Mouse (Mus musculus) forebrain, embryonic 13.5 days (tissue): ENCODE measurements at regions not wholly inside any gene's neighbourhood (a gene's known extent, or its start where the extent isn't known, plus 50 kb on each side); places are given as distances from the start of the nearest gene placed in this dataset.

Source experiments
- ATAC-seq: fragments of 200-750 bp; cut with Nextera tagmentation; 2 replicates; pipeline ENCODE4 v1.8.0; 2017
- H3K27ac ChIP-seq: fragments of 300-500 bp; sonication (generic); 2 replicates; pipeline ENCODE4 v1.5.1; 2015; ENCODE audit warnings: inconsistent platforms, mild to moderate bottlenecking, moderate library complexity
- H3K27me3 ChIP-seq: fragments of 300-500 bp; sonication (generic); 2 replicates; pipeline ENCODE4 v1.6.1; 2015; ENCODE audit warnings: mild to moderate bottlenecking, inconsistent platforms
- H3K36me3 ChIP-seq: fragments of 300-500 bp; sonication (generic); 2 replicates; pipeline ENCODE4 v1.6.1; 2015; ENCODE audit warnings: mild to moderate bottlenecking, inconsistent platforms; ENCODE audit not compliant: poor library complexity, severe bottlenecking
- H3K4me1 ChIP-seq: fragments of 300-500 bp; sonication (generic); 2 replicates; pipeline ENCODE4 v1.6.1; 2015; ENCODE audit warnings: inconsistent platforms
- H3K4me2 ChIP-seq: fragments of 300-500 bp; sonication (generic); 2 replicates; pipeline ENCODE4 v1.6.1; 2015; ENCODE audit warnings: inconsistent platforms, mild to moderate bottlenecking, moderate library complexity
- H3K4me3 ChIP-seq: fragments of 300-500 bp; sonication (generic); 2 replicates; pipeline ENCODE4 v1.5.1; 2015; ENCODE audit warnings: mild to moderate bottlenecking, inconsistent platforms
- H3K9ac ChIP-seq: fragments of 300-500 bp; sonication (generic); 2 replicates; pipeline ENCODE4 v1.6.1; 2015; ENCODE audit warnings: mild to moderate bottlenecking, inconsistent platforms
- H3K9me3 ChIP-seq: fragments of 300-500 bp; sonication (generic); replicated peaks from 2 replicates; pipeline ENCODE4 v1.6.1; 2016; ENCODE audit warnings: inconsistent platforms
- WGBS: fragments of 180-500 bp; shearing (Covaris S2); methylation state at CpG from one replicate; pipeline ENCODE4 v1.1.7; 2015; 5-methylcytosine and 5-hydroxymethylcytosine counted together

DNA sequence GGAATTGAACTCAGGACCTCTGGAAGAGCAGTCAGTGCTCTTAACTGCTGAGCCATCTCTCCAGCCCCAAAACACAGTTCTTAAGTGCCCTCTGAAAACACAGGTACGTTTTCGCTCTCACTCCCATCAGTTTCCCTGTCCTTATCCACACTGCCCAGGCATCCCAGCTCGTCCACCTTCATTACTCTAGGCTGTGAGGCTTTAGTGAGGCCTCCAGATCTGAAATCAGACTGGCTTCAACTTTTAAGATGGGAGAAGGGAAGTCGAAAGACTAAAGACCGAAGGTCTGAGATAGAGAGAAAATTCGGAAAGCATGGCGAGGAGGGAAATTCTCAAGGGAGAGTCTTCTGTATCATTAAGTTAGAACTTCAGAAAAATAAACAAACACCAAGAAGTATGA is 54.8 kb upstream of the Tet2 start:
- Histone ChIP-seq H3K27ac (no peak overlapping the region), H3K9me3 (no peaks in the 10 kb centered on the region), H3K4me1 (peaks cover 15% of the 10 kb centered on the region), H3K27me3 (no peaks in the 10 kb centered on the region), H3K36me3 (no peaks in the 10 kb centered on the region), H3K4me3 (no peak overlapping the region), H3K4me2 (no peak overlapping the region), H3K9ac (no peak overlapping the region)
- 92% methylated on average over 7 of the region's 7 CpGs for WGBS
- ATAC-seq, result no peak

DNA sequence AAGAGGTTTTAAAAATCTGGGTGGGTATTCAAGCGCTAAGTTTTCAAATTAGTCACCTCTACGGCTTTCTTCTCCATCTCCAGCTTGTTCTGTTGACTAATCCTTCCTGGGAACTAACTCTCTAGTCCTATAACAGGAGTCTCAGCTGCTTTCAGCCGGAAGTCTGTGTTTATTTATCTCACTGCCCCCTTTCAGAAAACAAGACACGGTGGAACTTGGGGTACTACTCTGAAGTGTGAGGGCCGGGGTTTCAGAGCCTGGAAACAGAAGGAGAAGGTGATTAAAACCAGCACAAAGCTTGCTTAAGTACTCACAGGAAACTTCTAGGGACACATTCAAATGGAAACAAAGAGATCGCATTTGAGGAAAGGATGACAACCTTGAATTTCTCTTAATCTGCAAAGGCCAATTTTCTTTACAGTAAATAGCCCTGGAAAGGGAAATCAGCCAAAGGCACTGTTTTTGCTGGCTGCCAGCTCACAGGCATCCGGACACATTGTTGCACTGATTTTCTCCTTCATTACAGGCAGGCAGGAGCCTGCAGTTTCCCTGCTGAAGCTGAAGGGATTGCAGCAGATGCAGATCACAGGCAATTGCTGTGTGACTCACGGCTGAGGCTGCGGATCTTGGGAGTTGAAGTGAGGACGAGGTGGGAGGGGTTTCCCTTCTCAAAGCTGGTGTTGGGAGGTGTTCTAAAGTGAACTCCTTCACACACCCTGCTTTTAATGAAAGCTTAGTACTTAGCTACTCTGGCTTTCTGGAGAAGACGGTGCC is 55.7 kb upstream of the Tet2 start:
- no peaks in the 10 kb centered on the region for H3K9me3 ChIP-seq
- 11% methylated on average over 11 of the region's 11 CpGs for WGBS
- peak overlapping the region; percentile 52 for H3K27ac ChIP-seq
- 0 out of 2 replicates have a peak overlapping the region, but pooled peaks have one; percentile 34 for H3K9ac ChIP-seq
- no peaks in the 10 kb centered on the region for H3K27me3 ChIP-seq
- H3K36me3 ChIP-seq, result no peaks in the 10 kb centered on the region
- H3K4me2 ChIP-seq, result peak overlapping the region; percentile 38
- peaks cover 15% of the 10 kb centered on the region for H3K4me1 ChIP-seq
- no peak overlapping the region for H3K4me3 ChIP-seq
- ATAC-seq, result peak; percentile 88

DNA sequence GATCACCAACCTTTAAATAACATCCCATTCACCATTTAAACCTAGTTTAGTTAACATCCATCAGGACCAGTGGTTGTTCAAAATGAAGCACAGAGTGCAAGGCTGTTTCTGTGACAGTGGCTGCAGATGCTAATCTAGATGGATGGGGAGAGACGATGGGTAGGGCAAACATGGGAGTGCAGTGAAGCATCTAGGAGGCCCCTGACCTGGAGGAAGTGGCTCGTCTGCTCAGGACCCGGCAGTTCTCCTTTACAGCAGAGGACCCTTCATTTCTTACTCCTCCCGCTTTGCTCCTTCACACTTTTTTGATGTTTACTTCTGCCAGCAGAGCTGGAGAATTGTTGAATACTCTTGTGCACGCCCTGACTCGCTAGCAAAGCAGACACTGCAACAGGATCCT is 60.5 kb upstream of the Tet2 start:
- Histone ChIP-seq H3K27me3 (no peaks in the 10 kb centered on the region), H3K36me3 (no peaks in the 10 kb centered on the region), H3K9me3 (no peaks in the 10 kb centered on the region), H3K27ac (no peak overlapping the region), H3K4me1 (peaks cover 10% of the 10 kb centered on the region), H3K4me2 (no peak overlapping the region), H3K4me3 (no peak overlapping the region), H3K9ac (no peak overlapping the region)
- 96% methylated on average over 6 of the region's 6 CpGs for WGBS
- no peak for ATAC-seq

DNA sequence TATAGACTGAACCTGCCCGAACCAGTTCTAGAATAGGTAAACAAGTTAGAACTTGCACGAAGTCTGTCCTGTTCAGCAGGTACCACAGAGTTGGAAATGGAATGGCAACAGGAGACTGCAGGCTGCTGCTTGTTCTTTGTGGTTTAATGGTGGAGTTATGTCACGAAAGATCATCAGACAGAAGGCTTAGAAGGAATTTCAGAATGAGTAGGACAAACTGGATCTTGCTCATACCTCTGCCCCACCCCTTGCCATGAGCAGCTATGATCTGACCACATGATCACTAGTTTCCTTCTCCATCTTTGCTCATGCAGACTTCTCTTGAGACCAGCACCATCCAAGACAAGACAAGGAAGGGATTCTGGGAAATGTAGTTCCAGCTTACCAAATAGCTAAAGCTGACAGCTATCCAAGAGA is 63.9 kb upstream of the Tet2 start:
- H3K9ac ChIP-seq, result no peak overlapping the region
- H3K4me1 ChIP-seq, result 0 out of 2 replicates have a peak, but pooled peaks cover under 1% of the 10 kb centered on the region
- no peaks in the 10 kb centered on the region for H3K9me3 ChIP-seq
- H3K4me3 ChIP-seq, result no peak overlapping the region
- no peak overlapping the region for H3K27ac ChIP-seq
- WGBS, result 93% methylated on average over 3 of the region's 3 CpGs
- H3K4me2 ChIP-seq, result no peak overlapping the region
- H3K27me3 ChIP-seq, result no peaks in the 10 kb centered on the region
- no peaks in the 10 kb centered on the region for H3K36me3 ChIP-seq
- ATAC-seq, result no peak

DNA sequence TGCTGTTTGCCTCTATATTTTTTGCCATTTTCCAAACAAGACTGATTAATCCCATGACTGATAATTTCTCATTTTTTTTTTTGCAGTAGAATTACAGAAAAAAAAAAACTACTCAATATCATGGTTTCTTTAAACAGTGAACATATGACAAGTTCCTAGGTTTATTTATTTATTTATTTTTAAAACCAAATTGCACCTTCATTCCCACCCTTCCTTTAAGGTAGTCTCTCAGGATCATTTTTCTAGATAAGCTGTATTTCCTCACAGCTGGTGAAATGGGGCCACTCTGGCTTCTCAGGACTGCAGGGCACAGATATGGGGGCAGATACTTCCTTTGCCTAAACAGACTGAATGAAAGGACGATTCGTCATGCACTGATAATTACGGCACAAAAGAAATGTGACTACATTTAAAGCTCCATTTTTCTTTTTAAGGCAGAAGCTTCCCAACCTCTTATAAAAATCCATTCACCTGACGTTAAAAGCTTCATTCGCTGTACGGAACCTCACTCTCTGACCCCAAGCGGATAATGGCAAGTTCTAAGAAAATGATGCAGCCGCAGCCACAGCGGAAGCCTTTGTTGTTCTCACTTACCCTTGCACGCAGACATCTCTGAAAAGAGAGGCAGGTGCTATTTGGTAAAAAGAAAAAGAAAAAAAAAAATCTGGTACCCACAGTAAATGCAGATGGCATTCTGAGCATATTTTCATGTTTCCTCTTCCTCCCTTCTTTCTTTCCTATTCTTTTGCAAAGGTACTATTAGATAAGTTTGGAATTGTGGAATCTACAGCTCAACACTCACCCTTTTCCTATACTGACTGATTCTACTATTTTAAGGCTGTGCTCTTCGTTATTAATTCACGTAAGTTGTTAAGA is 69.1 kb upstream of the Tet2 start:
- Histone ChIP-seq H3K36me3 (no peaks in the 10 kb centered on the region), H3K4me1 (peaks cover 16% of the 10 kb centered on the region), H3K4me3 (peak overlapping the region; percentile 14), H3K27me3 (no peaks in the 10 kb centered on the region), H3K9me3 (no peaks in the 10 kb centered on the region), H3K27ac (peak overlapping the region; percentile 49), H3K9ac (peak overlapping the region; percentile 51), H3K4me2 (peak overlapping the region; percentile 47)
- WGBS, result 10% methylated on average over 12 of the region's 12 CpGs
- peak; percentile 67 for ATAC-seq

DNA sequence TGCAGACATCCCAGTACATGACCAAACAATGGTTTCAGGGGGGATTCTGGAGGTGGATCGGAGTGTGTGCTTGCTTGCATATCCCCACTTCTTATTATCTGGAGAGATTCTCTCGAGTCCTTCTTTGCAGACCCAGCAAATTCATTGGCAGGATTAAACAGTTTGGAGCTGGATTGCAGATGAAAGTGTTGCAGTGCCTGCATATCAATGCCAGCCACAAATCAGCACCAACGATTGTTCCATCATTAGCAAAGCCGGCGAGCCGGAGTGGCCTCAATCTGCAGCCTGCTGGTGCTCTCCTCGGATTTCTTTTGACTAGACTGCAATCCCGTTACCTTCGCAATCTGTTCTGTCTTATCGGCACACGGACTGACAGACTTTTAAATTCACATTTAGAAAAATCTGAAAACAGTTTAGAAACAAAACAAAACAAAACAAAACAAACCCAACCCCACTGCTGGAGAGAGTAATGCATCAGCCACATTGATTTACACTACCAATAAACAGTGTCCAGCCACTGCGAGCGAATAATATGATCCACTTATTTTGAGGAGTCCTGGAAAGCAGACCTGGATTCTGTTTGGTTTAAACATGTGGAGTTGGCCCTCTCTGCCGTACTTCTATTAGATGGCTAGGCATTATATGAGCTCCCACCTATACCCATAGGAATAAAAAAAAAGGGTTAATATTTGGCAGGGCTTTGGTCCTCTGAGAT is 69.9 kb upstream of the Tet2 start:
- Histone ChIP-seq H3K4me2 (peak overlapping the region; percentile 47), H3K9me3 (no peaks in the 10 kb centered on the region), H3K36me3 (no peaks in the 10 kb centered on the region), H3K27ac (peak overlapping the region; percentile 49), H3K4me1 (peaks cover 16% of the 10 kb centered on the region), H3K4me3 (peak overlapping the region; percentile 14), H3K27me3 (no peaks in the 10 kb centered on the region), H3K9ac (peak overlapping the region; percentile 41; the same call in 1 of the 2 replicates)
- ATAC-seq, result peak; percentile 84
- 18% methylated on average over 14 of the region's 14 CpGs for WGBS

DNA sequence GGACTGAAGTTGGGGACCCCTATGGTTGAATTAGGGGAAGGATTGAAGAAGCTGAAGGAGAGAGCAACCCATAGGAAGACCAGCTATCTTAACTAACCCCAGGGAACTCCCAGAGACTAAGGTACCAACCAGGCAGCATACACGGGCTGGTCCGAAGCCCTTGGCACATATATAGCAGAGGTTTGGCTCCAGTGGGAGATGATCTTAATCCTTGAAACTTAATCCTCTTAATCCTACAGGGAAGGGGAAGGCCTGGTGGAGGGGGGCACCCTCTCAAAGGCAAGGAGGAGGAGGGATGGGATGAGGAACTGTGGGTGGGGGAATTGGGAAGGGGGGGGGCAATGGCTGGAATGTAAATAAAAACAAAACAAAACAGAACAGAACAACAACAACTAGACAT is 72.1 kb upstream of the Tet2 start:
- Histone ChIP-seq H3K4me2 (no peak overlapping the region), H3K4me3 (no peak overlapping the region), H3K27ac (no peak overlapping the region), H3K9me3 (no peaks in the 10 kb centered on the region), H3K9ac (no peak overlapping the region), H3K36me3 (no peaks in the 10 kb centered on the region), H3K27me3 (no peaks in the 10 kb centered on the region), H3K4me1 (peaks cover 16% of the 10 kb centered on the region)
- ATAC-seq, result no peak
- 44% methylated on average over 2 of the region's 2 CpGs for WGBS

DNA sequence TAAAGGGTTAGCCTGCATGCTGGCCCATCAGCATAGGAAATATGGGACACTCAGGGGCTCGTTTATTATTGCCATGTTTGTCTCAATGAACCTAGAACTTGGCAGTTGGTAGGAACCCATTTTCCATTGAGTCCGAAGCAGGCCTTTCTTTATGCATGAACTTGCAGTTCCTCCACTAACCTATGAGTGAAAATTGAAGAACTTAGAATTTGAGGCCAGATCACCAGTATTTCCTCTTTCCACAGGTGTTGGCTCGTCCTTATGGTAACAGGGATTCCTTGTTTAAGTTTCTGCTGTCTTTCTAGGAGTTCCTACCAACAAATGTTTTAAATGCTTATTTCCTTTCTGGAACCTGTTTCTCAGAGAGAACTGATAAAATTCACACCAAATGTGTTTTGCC is 73.6 kb upstream of the Tet2 start:
- Histone ChIP-seq H3K4me1 (peaks cover 16% of the 10 kb centered on the region), H3K4me2 (no peak overlapping the region), H3K9ac (no peak overlapping the region), H3K36me3 (no peaks in the 10 kb centered on the region), H3K4me3 (no peak overlapping the region), H3K9me3 (no peaks in the 10 kb centered on the region), H3K27me3 (no peaks in the 10 kb centered on the region), H3K27ac (no peak overlapping the region)
- no peak for ATAC-seq
- 94% methylated on average over 3 of the region's 3 CpGs for WGBS

DNA sequence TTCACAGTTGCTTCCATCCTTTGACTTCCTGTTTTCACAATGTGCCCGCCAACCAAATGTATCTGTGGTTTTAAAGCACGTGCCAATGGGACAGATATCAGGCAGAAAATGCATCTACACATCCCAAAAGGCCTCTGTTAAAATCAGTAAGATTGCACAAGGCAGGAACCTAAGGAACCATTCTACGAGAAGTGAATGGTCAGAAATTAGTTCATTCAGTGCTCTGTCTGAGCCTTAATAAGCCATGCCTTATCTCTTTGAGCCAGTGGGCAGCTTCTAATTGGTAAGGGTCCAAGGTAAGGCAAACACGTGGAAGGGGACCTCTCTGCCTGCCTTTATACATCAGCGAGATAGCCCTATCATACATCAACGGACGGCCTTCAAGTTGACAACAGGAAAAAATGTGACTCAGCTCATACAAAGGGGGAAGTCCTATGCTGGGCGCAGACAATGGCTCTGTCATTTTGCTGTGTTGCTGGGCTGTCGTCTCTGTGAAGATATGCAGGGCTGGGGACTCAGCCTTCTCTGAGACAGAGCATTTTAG is 78.3 kb upstream of the Tet2 start:
- H3K27me3 ChIP-seq, result no peaks in the 10 kb centered on the region
- 72% methylated on average over 9 of the region's 9 CpGs for WGBS
- H3K36me3 ChIP-seq, result no peaks in the 10 kb centered on the region
- H3K27ac ChIP-seq, result no peak overlapping the region
- no peaks in the 10 kb centered on the region for H3K9me3 ChIP-seq
- no peak overlapping the region for H3K4me3 ChIP-seq
- H3K4me2 ChIP-seq, result no peak overlapping the region
- no peaks in the 10 kb centered on the region for H3K4me1 ChIP-seq
- H3K9ac ChIP-seq, result no peak overlapping the region
- no peak for ATAC-seq

DNA sequence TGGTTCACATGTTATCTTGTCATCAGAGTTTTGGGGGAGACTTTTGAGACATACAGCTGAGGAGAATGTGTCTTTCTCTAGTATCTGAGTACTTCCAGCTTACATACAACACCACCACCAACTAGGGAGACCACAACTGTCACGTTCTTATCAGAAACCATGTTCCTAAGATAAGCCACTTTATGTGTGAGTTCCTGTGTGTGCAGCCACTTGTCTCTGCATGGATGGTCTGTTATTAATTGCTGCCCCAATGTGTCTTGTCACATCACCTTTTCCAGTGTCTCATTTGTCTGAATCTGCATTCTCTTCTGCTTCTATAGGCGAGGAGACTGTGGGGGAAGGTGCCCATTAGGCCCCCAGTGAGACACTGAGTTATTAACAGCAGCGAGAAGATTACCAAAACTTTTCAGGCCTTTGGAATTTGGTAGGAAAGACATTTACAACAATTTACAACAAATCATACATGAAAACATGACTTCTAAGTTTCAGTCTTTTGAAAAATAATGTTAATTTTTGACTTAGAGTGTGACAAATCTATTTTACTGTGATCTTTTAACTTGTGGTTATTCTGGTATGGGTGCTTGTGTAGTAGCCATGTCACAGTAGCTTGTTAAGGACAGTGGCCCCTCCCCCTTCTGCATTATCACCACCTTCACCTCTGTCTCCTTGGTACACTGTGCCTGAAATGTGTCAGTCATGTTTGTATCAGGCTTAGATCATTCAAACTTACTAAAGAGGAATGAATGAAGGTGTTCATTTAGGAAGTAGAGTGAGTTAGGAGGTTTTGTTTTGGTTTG is 79.3 kb upstream of the Tet2 start:
- no peak overlapping the region for H3K9ac ChIP-seq
- no peak overlapping the region for H3K4me3 ChIP-seq
- no peak overlapping the region for H3K27ac ChIP-seq
- no peaks in the 10 kb centered on the region for H3K27me3 ChIP-seq
- 75% methylated on average over 3 of the region's 3 CpGs for WGBS
- no peaks in the 10 kb centered on the region for H3K36me3 ChIP-seq
- H3K4me2 ChIP-seq, result no peak overlapping the region
- no peaks in the 10 kb centered on the region for H3K4me1 ChIP-seq
- ATAC-seq, result no peak
- no peaks in the 10 kb centered on the region for H3K9me3 ChIP-seq

DNA sequence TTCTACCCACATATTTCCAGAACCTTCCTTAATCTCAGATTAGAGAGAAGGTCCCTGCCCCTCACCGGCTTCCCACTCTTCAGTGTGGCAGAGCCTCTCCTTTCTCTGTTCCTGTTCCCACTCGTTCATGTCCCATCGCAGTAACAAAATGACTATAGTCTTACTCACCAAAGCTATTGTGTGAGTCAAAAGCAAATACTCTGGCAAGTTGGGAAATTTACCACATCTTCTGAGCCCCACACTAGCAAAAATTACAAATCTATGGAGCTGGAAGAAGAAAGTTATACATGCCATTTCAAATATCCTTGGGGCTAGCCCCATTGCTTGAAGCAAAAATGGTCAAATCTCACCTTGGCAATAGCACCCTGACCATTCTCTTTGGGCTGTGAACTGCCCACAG is 80.1 kb upstream of the Tet2 start:
- WGBS, result 95% methylated on average over 3 of the region's 3 CpGs
- Histone ChIP-seq H3K27ac (no peak overlapping the region), H3K4me1 (no peaks in the 10 kb centered on the region), H3K36me3 (no peaks in the 10 kb centered on the region), H3K27me3 (no peaks in the 10 kb centered on the region), H3K9ac (no peak overlapping the region), H3K4me3 (no peak overlapping the region), H3K4me2 (no peak overlapping the region), H3K9me3 (no peaks in the 10 kb centered on the region)
- ATAC-seq, result no peak
